Mouse (Mus musculus) neural tube, embryonic 11.5 days (tissue): ENCODE results near the gene Timm10. TPM values are rescaled to one million over a fixed set of nuclear protein-coding genes. Genes with fewer than 3 reads are reported as not detected.
A peak's percentile ranks its signal among the peaks of the same experiment; 100 is the strongest.
"Not testable (repeated sequence)": the region's sequence is repeated elsewhere in the genome, so short reads cannot be mapped to it uniquely, and the experiment has no call there.

ENCODE experiments used
- ATAC-seq: fragments of 200-750 bp; cut with Nextera tagmentation; 2 replicates; pipeline ENCODE4 v1.8.0; 2017; ENCODE audit warnings: moderate number of reproducible peaks, mild to moderate bottlenecking, moderate TSS enrichment, moderate library complexity; ENCODE audit not compliant: insufficient read depth, low FRiP score, low TSS enrichment
- DNase-seq: peaks from one replicate; pipeline ENCODE4 v3.0.0-alpha.2; 2015; ENCODE audit warnings: low spot score
- H3K27ac ChIP-seq: fragments of 300-500 bp; sonication (generic); 2 replicates; pipeline ENCODE4 v1.5.1; 2014; ENCODE audit warnings: low read depth, mild to moderate bottlenecking, low read length
- H3K27me3 ChIP-seq: fragments of 300-500 bp; sonication (generic); 2 replicates; pipeline ENCODE4 v1.6.1; 2014; ENCODE audit warnings: mild to moderate bottlenecking, low read length, mixed read lengths; ENCODE audit not compliant: control insufficient read depth, insufficient read depth
- H3K36me3 ChIP-seq: fragments of 300-500 bp; sonication (generic); 2 replicates; pipeline ENCODE4 v1.6.1; 2014; ENCODE audit warnings: mild to moderate bottlenecking, low read length, moderate library complexity, mixed read lengths; ENCODE audit not compliant: control insufficient read depth, insufficient read depth
- H3K4me1 ChIP-seq: fragments of 300-500 bp; sonication (generic); 2 replicates; pipeline ENCODE4 v1.6.1; 2014; ENCODE audit warnings: low read length, mixed read lengths; ENCODE audit not compliant: control insufficient read depth, insufficient read depth
- H3K4me2 ChIP-seq: fragments of 300-500 bp; sonication (generic); 2 replicates; pipeline ENCODE4 v1.6.1; 2014; ENCODE audit warnings: low read depth, mild to moderate bottlenecking, moderate library complexity
- H3K4me3 ChIP-seq: fragments of 300-500 bp; sonication (generic); 2 replicates; pipeline ENCODE4 v1.5.1; 2014; ENCODE audit warnings: low read depth, low read length
- H3K9ac ChIP-seq: fragments of 300-500 bp; sonication (generic); 2 replicates; pipeline ENCODE4 v1.6.1; 2014; ENCODE audit warnings: mild to moderate bottlenecking, low read length
- H3K9me3 ChIP-seq: fragments of 300-500 bp; sonication (generic); 2 replicates; pipeline ENCODE4 v1.6.1; 2016; ENCODE audit warnings: low read length; ENCODE audit not compliant: control insufficient read depth
- WGBS: fragments of 180-500 bp; shearing (Covaris S2); extraction: QIAGEN DNeasy Blood & Tissue Kit; methylation state at CpG from one replicate; pipeline ENCODE4 v1.1.7; 2014; 5-methylcytosine and 5-hydroxymethylcytosine counted together
- polyA plus RNA-seq: library from polyadenylated mRNA; unstranded; fragments of >200 nt; fragmentation: Nextera tagmentation; extraction: Ambion mirVana; gene quantifications from 2 replicates; pipeline ENCODE4 v1.2.1, GENCODE M21; 2014

Gene Timm10
- polyA plus RNA-seq, 1 experiment from 2014 or later = 53.3 TPM

DNA sequence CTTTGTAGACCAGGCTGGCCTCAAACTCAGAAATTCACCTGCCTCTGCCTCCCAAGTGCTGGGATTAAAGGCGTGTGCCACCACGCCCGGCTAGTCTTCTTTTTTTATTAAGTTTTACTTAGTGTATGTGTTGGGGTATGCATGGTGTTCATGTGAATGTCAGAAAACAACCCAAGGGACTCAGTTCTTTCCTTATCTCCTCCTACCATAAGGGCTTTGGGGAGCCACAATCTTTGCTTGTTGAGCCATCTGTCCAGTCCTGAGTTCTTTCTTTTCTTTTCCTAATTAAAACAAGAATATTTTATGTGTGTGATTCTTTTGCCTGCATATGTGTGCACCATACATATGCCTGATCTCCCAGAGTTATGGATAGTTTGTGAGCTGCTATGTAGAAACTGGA lies 33.6 kb upstream of the Timm10 start:
- 82% methylated on average over 3 of the region's 3 CpGs for WGBS
- Histone ChIP-seq H3K4me3 (no peak overlapping the region), H3K9ac (no peak overlapping the region), H3K4me1 (no peaks in the 10 kb centered on the region), H3K9me3 (no peaks in the 10 kb centered on the region), H3K27me3 (no peaks in the 10 kb centered on the region), H3K36me3 (no peaks in the 10 kb centered on the region), H3K27ac (no peak overlapping the region), H3K4me2 (no peak overlapping the region)
- DNase-seq (no peak), ATAC-seq (no peak)

DNA sequence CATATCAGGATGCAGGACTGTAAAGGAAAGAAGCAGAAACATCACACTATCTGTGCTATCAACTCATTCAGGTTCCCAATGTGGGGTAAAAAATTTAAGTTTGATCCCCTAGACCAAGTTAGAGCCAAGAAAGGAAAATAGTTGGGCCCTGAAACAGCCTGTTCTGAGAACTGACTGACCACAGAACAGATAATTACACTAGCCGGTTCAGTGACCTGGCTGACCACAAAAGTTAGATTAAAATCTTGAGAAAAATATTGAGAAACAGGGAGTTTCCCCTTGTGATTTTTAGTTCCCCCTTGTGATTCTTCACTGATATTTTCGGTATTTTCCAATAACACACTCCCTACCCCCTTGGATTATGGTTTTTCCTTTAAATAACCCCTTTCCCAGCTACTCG lies 32.9 kb upstream of the Timm10 start:
- DNase-seq (no peak), ATAC-seq (no peak)
- no peaks in the 10 kb centered on the region for H3K27me3 ChIP-seq
- no peaks in the 10 kb centered on the region for H3K36me3 ChIP-seq
- H3K9ac ChIP-seq = no peak overlapping the region
- H3K4me2 ChIP-seq = no peak overlapping the region
- H3K4me3 ChIP-seq = no peak overlapping the region
- no peaks in the 10 kb centered on the region for H3K9me3 ChIP-seq
- no peaks in the 10 kb centered on the region for H3K4me1 ChIP-seq
- 86% methylated on average over 3 of the region's 3 CpGs for WGBS
- no peak overlapping the region for H3K27ac ChIP-seq

DNA sequence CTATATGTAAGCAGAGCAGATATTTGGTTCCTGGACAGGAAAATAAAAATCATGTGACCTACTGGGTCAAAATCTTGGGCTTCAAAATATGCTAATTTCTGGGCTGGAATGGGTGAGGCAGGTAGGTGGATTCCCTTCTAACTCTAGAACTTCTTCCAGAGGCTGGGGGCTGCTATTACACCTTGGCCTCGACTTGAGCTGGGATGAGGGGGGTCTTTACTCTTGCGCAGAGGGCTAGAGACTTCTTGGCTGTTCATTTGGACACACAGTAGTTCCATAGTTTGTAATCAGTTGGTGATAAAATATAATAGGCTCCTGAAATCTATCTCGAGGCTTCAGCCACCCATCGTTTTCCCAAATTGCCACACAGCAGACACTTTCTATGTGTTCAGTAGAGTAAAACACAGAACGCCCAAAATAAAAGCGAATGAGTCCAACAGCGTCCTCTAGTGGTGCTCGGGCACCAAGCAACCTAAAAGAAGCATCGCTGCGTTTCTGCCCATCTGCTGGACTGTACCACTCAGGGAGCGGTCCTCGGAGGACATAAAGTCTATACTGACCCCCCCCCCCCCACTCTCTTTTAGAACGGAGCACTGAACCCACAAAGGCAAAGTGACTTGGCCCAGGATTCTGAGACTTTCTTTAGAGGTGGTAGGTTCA lies 28.8 kb upstream of the Timm10 start:
- Histone ChIP-seq H3K27me3 (no peaks in the 10 kb centered on the region), H3K4me1 (0 out of 2 replicates have a peak, but pooled peaks cover 3% of the 10 kb centered on the region), H3K36me3 (no peaks in the 10 kb centered on the region), H3K9me3 (no peaks in the 10 kb centered on the region), H3K9ac (peak overlapping the region; percentile 64), H3K27ac (no peak overlapping the region), H3K4me2 (peak overlapping the region; percentile 79), H3K4me3 (peak overlapping the region; percentile 53)
- DNase-seq (peak; percentile 90), ATAC-seq (peak; percentile 77)
- 13% methylated on average over 13 of the region's 13 CpGs for WGBS

DNA sequence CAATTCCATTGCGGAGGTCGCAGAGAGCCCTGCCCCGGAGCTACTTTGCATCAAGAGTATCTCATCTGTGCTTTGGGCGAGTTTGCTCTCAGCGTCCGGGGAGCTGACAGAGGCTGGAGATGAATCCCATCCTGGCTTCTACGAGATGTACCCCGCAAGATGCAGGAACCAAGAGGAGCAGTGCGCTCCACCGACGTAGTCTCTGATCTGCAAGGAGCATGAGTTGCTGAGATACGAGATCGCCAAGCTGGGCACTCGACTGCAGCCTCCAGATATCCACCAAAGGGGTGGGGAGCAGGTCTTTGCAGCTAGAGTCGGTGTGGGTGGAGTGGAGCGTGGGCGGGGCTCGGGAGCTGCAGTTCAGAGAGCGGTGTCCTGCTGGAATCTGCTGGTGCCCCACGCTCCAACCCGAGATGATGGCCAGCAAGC lies 28.3 kb upstream of the Timm10 start, which contains the start of gene Ube2l6:
TSS of gene Ube2l6 (plus strand) at position 336 of the 429 bp plus-strand sequence.
- no peak within 1 kb of the TSS for H3K27ac ChIP-seq

DNA sequence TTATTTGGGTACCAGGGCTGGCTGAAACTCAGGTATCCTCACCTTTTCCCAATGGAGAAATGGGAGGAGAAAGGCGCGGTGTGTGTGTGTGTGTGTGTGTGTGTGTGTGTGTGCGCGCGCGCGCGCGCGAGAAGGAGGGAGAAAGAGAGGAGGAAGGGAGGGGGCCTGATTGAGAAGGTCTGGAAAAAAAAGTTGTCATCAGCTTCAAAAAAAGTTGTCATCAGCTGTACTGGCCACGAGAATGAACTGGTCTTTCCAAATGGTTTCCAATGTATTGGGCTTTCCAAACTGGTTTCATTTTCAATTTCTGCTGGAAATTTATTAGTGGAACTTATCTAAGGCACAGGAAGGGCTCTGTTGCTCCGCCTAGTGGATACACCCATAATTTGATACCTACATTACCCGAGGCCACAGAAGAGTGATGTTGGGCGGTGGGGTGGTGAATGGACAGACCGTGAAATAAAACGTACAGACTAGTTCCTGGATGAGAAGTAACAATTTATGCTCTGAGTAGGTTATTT lies 27.7 kb upstream of the Timm10 start:
- ATAC-seq (peak; percentile 64), DNase-seq (peak; percentile 57)
- H3K27me3 ChIP-seq = no peaks in the 10 kb centered on the region
- under 1% methylated on average over 10 of the region's 16 CpGs for WGBS
- H3K4me1 ChIP-seq = 0 out of 2 replicates have a peak, but pooled peaks cover 3% of the 10 kb centered on the region
- H3K36me3 ChIP-seq = no peaks in the 10 kb centered on the region
- peak overlapping the region; percentile 79 for H3K4me2 ChIP-seq
- peak overlapping the region; percentile 64 for H3K9ac ChIP-seq
- H3K27ac ChIP-seq = no peak overlapping the region
- no peaks in the 10 kb centered on the region for H3K9me3 ChIP-seq
- H3K4me3 ChIP-seq = peak overlapping the region; percentile 53

More for the DNA sequence above, 28.3 kb upstream of the Timm10 start, which contains the start of gene Ube2l6:
- peak within 1 kb of the TSS; percentile 64 for H3K9ac ChIP-seq
- peak within 1 kb of the TSS; percentile 53 for H3K4me3 ChIP-seq
- 0 out of 2 replicates have a peak, but pooled peaks cover 3% of the 10 kb centered on the region for H3K4me1 ChIP-seq
- H3K36me3 ChIP-seq = no peaks in the 10 kb centered on the region
- H3K27me3 ChIP-seq = no peaks in the 10 kb centered on the region
- peak within 1 kb of the TSS; percentile 79 for H3K4me2 ChIP-seq
- under 1% methylated on average over 21 of the region's 21 CpGs for WGBS
- DNase-seq (peak; percentile 74), ATAC-seq (peak; percentile 65)
- H3K9me3 ChIP-seq = no peaks in the 10 kb centered on the region

DNA sequence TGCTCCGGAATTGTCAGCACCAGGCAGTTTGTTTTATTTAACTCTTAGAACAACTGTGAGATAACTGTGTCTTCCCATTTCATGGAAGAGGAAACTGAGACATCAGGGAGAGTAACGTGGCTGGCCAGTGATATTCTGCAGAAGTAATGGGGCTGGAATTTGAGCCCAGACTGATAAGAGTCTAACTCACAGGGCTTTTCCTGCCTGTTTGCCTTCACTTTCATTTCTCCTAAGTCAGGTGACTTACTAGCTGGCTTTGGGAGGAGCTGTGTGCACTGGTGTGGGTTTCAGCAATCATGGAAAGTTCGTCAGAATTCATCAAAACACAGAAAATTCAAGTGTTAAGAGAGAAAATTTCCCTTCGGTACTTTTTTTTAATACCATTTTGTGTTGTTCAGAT lies 26.5 kb upstream of the Timm10 start:
- H3K4me3 ChIP-seq = no peak overlapping the region
- 82% methylated on average over 4 of the region's 4 CpGs for WGBS
- H3K4me2 ChIP-seq = no peak overlapping the region
- H3K9me3 ChIP-seq = no peaks in the 10 kb centered on the region
- H3K36me3 ChIP-seq = no peaks in the 10 kb centered on the region
- 0 out of 2 replicates have a peak, but pooled peaks cover 3% of the 10 kb centered on the region for H3K4me1 ChIP-seq
- no peak overlapping the region for H3K27ac ChIP-seq
- DNase-seq = no peak
- ATAC-seq = no peak
- no peaks in the 10 kb centered on the region for H3K27me3 ChIP-seq
- H3K9ac ChIP-seq = no peak overlapping the region

DNA sequence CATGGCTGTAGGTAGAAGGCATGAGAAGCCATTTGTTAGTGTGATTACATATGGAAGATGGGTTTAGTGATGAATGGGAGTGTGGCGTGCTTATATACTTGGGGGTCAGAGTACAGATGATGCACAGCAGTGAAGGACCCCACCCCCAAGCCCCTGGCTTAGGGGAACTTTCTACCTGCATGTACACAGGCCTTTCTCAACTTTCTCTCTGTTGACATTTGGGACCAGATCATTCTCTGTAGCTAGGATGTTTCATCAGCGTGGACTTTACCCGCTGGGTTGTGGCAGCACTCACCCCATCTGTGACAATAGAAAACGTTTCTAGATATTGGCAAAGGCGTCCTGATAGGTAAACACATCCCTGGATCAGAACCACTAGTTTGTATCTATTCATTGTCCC lies 25.6 kb upstream of the Timm10 start:
- not testable (repeated sequence) for H3K27me3 ChIP-seq, H3K4me3 ChIP-seq, H3K4me1 ChIP-seq, H3K27ac ChIP-seq, H3K36me3 ChIP-seq, ATAC-seq, H3K4me2 ChIP-seq, DNase-seq, H3K9me3 ChIP-seq, H3K9ac ChIP-seq
- 85% methylated on average over 5 of the region's 5 CpGs for WGBS

DNA sequence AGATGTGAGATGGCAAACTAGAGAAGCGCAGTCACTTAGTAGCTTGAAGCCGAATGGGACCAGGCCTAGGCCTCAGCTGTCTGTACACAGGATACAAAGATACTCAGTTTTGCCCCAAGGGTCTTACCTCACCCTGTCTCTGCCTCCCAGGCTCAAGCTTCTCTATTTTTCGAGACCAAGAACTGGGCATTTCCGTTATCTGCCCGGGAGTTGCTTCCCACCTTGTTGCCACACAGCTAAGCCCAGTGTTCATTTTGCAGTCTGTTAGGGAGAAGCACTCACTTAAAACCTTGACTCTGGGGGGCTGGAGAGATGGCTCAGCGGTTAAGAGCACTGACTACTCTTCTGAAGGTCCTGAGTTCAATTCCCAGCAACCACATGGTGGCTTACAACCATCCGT lies 22.8 kb upstream of the Timm10 start:
- no peak for DNase-seq
- Histone ChIP-seq H3K4me2 (no peak overlapping the region), H3K4me1 (0 out of 2 replicates have a peak, but pooled peaks cover 3% of the 10 kb centered on the region), H3K36me3 (no peaks in the 10 kb centered on the region), H3K9me3 (no peaks in the 10 kb centered on the region), H3K27me3 (no peaks in the 10 kb centered on the region), H3K9ac (no peak overlapping the region), H3K4me3 (no peak overlapping the region), H3K27ac (no peak overlapping the region)
- WGBS = 88% methylated on average over 7 of the region's 7 CpGs
- ATAC-seq = no peak

DNA sequence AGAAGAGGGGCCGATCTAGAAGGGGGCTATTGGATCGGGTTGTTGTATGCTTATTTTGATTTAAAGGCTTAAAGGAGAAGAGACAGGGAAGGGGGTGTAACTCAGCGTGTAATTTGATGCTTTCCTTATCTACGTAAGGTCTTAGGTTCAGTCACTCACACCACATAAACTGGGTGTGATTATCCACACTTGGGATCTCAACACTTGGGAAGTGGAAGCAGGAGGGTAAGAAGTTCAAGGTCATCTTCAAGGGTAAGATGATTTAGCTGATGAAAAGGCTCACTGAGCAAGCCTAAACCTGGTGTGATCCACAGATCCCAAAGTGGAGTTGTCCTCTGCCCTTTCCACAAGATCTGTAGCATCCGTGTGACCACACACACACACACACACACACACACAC lies 20.3 kb upstream of the Timm10 start:
- WGBS = 72% methylated on average over 5 of the region's 5 CpGs
- Histone ChIP-seq H3K36me3 (no peaks in the 10 kb centered on the region), H3K4me1 (no peaks in the 10 kb centered on the region), H3K4me2 (no peak overlapping the region), H3K9ac (no peak overlapping the region), H3K27ac (no peak overlapping the region), H3K27me3 (no peaks in the 10 kb centered on the region), H3K4me3 (no peak overlapping the region), H3K9me3 (no peaks in the 10 kb centered on the region)
- DNase-seq (no peak), ATAC-seq (no peak)
